Mouse (Mus musculus): Measurements from ENCODE around the gene Lamtor2.

The Lamtor2 gene

DNA sequence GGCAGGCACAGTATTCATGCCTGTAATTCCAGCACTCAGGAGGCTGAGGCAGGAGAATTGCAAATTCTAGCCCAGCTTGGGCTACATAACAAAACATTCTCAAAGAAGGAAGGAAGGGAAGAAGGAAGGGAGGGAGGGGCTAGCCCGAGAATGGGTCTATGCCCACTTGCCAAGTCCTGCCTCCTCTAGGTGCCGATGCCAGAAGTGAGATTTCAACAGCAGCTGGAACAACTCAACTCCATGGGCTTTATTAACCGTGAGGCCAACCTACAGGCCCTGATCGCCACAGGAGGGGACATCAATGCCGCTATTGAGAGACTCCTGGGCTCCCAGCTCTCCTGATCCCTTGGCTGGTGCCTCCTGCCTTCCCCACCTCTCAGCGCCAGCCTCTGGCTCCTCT, 15.0 kb upstream of the Lamtor2 start:
- DNase-seq, result no peak

DNA sequence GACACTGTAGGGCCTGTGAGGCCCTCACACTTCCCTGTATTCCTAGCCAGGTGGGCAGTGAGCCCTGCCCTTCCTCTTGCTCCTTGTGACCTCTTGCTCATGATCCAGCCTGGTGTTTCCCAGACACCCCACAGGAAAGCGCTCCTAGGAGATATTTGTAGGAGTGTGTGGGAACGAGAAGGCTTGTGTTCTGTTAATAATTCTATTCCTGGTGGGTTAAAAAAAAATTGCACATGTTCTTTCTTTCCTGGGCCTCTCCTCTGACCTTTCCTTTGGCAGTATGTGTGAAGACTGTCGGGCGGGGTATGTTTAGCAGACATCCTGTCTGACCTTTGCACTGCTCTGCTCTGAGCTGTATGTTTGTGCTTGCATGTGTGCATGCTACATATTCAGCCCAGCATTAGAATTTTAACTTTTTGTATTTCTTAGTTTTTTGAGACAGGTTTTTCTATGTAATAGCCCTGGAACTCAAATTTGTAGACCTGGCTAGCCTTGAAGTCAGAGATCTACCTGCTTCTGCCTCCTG, 13.7 kb upstream of the Lamtor2 start:
- no peak for DNase-seq

DNA sequence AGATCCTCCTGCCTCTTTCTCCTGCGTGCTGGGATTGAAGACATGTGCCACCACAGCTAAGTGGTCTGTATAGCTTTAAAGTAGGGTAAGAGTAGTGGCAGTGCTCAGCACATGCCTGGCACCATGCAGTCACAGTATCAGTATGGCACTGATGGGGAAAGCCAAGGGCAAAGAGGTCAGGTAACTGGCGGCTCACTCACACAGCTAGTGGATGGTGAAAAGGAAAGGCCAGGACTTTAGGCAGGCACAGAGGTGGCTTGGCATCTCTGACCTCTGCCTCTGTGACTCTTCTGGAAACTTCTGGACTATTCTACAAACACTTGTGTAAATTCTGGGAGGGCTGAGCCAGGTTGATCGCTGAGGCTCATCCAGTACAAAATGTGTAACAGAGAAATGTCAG, 13.2 kb upstream of the Lamtor2 start:
- DNase-seq, result no peak

- no peak for DNase-seq
Observed at GRCm38 (mm10) chr3:88563966-88564365, 11.1 kb upstream of the Lamtor2 start.

DNA sequence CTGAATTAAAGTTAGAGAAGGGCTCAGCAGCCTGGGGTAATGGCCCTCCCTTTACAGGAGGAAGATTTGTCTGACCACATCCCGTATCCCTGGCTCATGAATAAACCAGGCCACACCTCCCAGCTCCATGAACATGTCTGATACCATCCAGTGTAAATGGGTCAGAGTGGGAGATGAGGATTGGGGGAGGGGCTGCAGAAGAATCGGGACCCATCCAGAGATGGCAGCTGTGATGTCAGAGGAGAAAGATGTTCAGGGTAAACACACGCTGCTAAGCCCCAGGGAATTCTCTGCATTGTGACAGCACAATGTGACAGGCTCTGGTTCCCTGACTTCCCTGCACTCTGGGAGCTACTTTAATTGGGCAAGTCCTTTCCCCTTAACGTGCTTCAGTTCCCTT, 10.6 kb upstream of the Lamtor2 start:
- DNase-seq, result no peak

DNA sequence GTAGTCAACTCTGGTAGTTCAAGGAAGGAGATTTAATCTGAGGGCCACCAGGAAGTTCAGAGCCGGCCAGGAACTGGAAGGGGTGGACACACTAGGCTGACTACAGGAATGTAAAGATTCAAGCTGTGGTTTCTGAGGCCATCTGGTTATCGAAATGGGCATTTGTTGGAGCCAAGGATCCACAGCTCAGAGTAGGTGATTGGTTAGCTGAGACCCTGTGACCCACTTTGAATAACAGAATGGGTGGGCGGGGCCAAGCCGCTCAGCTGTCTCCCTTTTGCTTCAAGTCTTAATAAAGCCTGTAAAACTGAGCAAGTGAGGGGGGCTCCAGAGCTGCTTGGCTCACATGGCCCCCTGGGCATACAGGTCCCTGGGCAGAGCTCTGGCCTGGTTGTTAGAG, 9.1 kb upstream of the Lamtor2 start:
- no peak for DNase-seq

GRCm38 (mm10) chr3:88559596-88559995, 6.7 kb upstream of the Lamtor2 start:
- no peak for DNase-seq

DNA sequence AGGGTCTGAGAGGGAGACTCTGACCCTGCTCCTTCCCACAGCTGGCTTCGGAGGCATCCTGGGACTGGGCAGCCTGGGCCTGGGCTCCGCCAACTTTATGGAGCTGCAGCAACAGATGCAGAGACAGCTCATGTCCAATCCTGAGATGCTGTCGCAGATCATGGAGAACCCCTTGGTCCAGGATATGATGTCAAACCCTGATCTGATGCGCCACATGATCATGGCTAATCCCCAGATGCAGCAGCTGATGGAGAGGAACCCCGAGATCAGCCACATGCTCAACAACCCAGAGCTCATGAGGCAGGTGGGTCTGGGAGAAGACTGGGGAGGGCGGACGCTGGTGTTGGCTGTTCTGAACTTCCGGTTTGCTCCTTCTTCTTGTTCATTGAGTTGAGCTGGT, 3.7 kb upstream of the Lamtor2 start:
- no peak for DNase-seq

- no peak for DNase-seq
Observed at GRCm38 (mm10) chr3:88555731-88556130, 2.9 kb upstream of the Lamtor2 start.

- no peak for DNase-seq
Observed at GRCm38 (mm10) chr3:88555069-88555605, 2.3 kb upstream of the Lamtor2 start.

DNA sequence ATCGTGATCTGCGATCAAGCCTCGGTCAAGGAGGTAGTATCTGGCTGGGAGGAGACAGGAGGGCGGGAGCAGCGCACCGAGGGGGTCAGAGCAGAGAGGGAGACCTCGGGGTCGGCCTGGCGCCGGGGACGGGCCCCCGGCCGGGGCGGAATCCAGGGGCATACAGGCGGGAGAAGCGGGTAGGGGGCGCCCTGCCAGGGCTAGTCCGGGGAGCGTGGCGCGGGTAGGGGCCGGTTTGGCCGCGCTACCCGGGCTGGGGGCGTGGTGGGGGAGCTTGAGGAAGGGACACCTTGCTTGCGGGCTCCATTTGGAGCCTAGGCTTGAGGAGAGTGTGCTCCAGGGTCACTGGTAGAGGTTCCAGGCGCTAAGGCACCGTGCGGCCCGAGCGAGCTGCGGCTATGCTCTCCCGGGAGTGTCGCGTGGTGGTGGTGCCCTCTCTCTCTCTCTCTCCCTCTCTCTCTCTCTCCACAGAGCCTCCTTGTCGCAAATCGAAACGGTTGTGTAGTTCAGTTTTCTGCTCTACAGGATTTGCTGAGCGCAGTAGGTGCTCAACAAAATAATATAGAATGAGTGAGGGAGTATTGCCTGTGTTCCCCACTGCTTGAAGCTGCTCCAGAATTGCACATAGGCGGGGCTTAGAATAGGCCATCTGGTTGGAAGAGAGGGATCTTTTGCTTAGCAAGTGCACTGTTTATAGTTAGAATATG, 1.2 kb upstream of the Lamtor2 start:
- peak; percentile 54 for DNase-seq

DNA sequence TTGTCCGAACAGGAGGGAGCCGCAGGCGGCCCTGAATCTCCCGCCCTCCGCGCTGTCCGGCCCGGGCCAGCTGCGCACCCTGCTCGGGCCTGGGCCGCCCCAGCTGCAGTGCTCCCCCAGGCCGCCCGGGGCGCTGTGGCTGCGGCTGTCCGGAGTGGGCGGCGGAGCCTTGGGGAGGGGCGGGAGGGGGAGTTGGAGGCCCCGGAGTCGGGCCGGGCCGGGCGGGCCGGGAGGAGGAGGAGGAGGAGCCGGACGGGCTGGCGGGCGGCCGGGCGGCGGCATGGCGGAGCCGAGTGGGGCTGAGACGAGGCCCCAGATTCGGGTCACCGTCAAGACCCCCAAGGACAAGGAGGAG, 628 bp upstream of the Lamtor2 start, which contains the start of gene Ubqln4:
TSS of gene Ubqln4 (plus strand) at position 234 of the 355 bp plus-strand sequence.
- DNase-seq, result peak; percentile 88

GRCm38 (mm10) chr3:88552082-88552645, 710 bp downstream of the Lamtor2 start:
- DNase-seq, result no peak

DNA sequence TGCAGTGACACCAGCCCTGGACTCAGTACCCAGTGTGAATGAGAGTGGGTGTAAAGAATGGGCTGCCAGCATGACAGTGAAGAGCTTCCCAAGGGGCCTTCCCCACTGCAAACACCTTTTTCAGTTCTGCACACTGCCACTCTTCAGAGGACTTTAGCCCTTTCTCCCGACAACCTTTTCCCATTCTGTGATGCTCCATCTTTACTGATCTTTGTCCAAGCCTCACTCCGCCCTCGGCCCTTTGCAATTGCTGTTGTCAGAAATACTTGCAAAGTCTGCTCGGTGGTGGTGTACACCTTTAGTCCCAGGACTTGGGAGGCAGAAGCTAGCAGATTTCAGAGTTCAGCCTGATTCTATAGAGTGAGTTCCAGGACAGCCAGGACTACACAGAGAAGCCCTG, 1.3 kb downstream of the Lamtor2 start:
- DNase-seq, result no peak

GRCm38 (mm10) chr3:88548180-88548917, 4.5 kb downstream of the Lamtor2 start, which contains the start of gene Rab25:
Gene Rab25, minus strand, starts transcription at chr3:88548300.
- no peak for DNase-seq

DNA sequence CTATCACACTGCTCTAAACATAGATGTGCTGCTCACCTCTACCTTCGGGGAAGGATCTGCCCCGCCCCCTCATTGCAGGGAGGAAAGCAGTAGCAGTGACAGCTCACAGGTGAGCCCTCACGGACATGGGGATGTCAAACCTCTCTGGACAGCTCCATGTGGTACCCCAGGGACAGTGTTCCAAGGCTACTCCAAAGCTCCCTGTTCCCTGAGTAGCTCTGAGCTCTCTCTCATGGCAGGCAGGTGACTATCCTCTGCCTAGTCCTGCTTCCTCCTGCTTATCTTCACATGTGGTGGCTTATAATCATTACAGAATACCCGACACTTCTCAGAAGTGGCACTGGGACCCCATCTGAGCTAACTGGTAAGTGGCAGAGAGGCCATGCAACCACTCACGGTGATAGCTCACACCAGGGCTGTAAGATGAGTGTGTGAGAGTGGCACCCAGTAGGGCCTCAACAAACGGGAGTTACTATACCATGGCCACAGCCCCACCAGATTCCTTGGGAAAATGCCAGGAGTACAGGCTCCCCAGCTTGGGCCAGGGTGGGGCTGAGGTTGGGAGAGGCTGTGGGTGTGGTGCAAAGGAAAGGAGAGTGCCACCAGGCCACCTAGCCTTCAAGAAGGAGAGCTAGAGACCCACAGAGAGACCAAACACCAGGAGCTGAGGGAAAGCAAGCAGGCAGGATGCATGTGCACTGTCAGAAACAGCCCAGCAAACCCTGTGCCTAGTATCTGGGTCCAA, 6.0 kb downstream of the Lamtor2 start:
- no peak for DNase-seq

GRCm38 (mm10) chr3:88544955-88545591, 7.8 kb downstream of the Lamtor2 start:
- DNase-seq, result no peak

- DNase-seq, result no peak
Observed at GRCm38 (mm10) chr3:88544514-88544913, 8.4 kb downstream of the Lamtor2 start.

DNA sequence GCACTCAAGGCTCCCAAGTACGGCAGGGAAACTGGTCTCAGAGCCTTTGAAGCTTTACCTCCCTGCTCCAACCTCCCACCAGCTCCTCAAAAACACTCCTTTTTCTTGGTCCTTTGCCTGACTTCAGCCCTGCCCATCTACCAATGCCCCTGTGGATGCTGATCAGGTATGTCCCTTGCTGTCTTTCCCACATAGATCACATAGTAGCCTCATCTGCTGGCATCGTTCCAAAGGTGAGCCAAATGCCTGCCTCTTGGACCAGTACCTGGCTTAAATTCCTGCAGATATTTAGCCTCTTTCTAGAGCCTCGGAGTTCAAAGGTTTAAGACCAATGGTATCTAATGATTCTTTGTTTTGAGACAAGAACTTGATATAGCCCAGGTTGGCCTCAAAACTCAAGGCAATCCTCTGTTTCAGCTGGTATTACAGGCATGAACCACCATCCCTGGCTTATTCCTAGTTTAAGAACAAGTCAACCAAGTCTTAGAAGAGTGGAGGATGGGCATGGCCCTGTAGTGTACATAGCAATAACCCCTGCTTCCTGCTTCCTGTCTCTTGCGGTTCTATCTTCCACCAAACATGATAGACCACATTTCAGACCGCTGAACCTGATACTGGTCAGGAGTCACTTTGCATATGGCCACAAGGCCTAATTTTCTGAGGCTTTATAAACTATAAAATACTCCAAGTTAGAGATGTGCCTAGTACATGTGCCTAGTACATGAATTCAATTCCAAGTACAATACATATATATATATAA, 9.0 kb downstream of the Lamtor2 start:
- no peak for DNase-seq

DNA sequence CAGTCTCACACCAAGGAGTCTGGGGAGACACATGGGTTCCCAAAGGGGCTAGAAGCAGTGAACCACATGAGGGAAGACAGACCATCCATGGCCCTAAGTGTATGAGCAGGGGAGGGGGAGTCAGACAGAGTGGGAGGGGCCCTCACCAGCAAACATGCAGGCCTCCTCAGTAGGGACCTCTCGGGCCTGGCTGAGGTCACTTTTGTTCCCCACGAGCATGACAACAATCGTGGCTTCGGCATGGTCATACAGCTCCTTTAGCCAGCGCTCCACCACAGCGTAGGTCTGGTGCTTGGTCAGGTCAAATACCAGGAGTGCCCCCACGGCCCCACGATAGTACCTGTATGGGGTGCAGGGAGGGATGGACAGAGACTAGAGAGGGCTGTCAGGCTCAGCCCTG, 9.7 kb downstream of the Lamtor2 start:
- no peak for DNase-seq

DNA sequence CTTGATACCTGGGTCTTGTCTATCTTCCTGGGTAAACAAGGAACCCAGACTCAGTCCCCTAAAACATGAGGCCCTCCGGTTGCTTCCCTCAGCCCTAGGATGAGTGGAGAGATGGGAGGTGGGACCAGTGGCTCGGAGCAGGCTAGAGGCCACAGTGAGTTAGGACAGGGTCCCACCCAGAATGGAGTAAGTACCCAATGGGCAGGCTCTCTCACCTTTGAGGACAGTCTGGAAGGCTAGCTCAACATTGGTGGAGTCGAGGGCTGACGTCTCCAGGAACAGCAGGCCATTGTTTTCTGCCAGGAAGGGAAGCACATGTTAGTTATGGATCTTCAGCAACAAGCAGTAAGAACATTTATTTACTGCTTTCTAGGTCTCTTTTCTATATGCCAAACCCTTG, 10.4 kb downstream of the Lamtor2 start:
- DNase-seq, result no peak
